Mouse (Mus musculus) embryonic facial prominence, embryonic 11.5 days (tissue): ENCODE results near the gene Igtp. TPM values are rescaled to one million over a fixed set of nuclear protein-coding genes. Genes with fewer than 3 reads are reported as not detected.

ENCODE experiments used
- ATAC-seq: fragments of 200-750 bp; cut with Nextera tagmentation; replicated peaks from 2 replicates; pipeline ENCODE4 v1.8.0; 2017; ENCODE audit warnings: low read depth; ENCODE audit not compliant: insufficient number of reproducible peaks, low FRiP score, low TSS enrichment
- DNase-seq: peaks from one replicate; pipeline ENCODE4 v3.0.0-alpha.2; 2015; ENCODE audit warnings: low spot score
- H3K27ac ChIP-seq: fragments of 300-500 bp; sonication (generic); replicated peaks from 2 replicates; pipeline ENCODE4 v1.5.1; 2014; ENCODE audit warnings: mild to moderate bottlenecking, low read depth, low read length, control low read depth
- H3K27me3 ChIP-seq: fragments of 300-500 bp; sonication (generic); 2 replicates; pipeline ENCODE4 v1.6.1; 2014; ENCODE audit warnings: mild to moderate bottlenecking, low read length, moderate library complexity, mixed read lengths; ENCODE audit not compliant: control insufficient read depth, insufficient read depth
- H3K36me3 ChIP-seq: fragments of 300-500 bp; sonication (generic); replicated peaks from 2 replicates; pipeline ENCODE4 v1.6.1; 2014; ENCODE audit warnings: low read depth, mild to moderate bottlenecking, low read length, moderate library complexity, mixed read lengths; ENCODE audit not compliant: control insufficient read depth, insufficient read depth
- H3K4me1 ChIP-seq: fragments of 300-500 bp; sonication (generic); 2 replicates; pipeline ENCODE4 v1.6.1; 2014; ENCODE audit warnings: low read length, mixed read lengths; ENCODE audit not compliant: control insufficient read depth, insufficient read depth
- H3K4me2 ChIP-seq: fragments of 300-500 bp; sonication (generic); 2 replicates; pipeline ENCODE4 v1.6.1; 2014; ENCODE audit warnings: low read depth, mild to moderate bottlenecking, control low read depth, low read length, moderate library complexity
- H3K4me3 ChIP-seq: fragments of 300-500 bp; sonication (generic); 2 replicates; pipeline ENCODE4 v1.5.1; 2014; ENCODE audit warnings: low read depth, low read length, control low read depth
- H3K9ac ChIP-seq: fragments of 300-500 bp; sonication (generic); replicated peaks from 2 replicates; pipeline ENCODE4 v1.6.1; 2014; ENCODE audit warnings: mild to moderate bottlenecking, control low read depth, low read length
- H3K9me3 ChIP-seq: fragments of 300-500 bp; sonication (generic); replicated peaks from 2 replicates; pipeline ENCODE4 v1.6.1; 2016; ENCODE audit warnings: mild to moderate bottlenecking, low read length, inconsistent platforms, mixed read lengths; ENCODE audit not compliant: control insufficient read depth
- WGBS: fragments of 180-500 bp; shearing (Covaris S2); extraction: QIAGEN DNeasy Blood & Tissue Kit; methylation state at CpG from one replicate; pipeline ENCODE4 v1.1.7; 2014; 5-methylcytosine and 5-hydroxymethylcytosine counted together
- polyA plus RNA-seq: library from polyadenylated mRNA; unstranded; fragments of >200 nt; fragmentation: Nextera tagmentation; extraction: Ambion mirVana; gene quantifications from 2 replicates; pipeline ENCODE4 v1.2.1, GENCODE M21; 2014

Gene Igtp
- polyA plus RNA-seq, 1 experiment from 2014 or later = 2.5 TPM

DNA sequence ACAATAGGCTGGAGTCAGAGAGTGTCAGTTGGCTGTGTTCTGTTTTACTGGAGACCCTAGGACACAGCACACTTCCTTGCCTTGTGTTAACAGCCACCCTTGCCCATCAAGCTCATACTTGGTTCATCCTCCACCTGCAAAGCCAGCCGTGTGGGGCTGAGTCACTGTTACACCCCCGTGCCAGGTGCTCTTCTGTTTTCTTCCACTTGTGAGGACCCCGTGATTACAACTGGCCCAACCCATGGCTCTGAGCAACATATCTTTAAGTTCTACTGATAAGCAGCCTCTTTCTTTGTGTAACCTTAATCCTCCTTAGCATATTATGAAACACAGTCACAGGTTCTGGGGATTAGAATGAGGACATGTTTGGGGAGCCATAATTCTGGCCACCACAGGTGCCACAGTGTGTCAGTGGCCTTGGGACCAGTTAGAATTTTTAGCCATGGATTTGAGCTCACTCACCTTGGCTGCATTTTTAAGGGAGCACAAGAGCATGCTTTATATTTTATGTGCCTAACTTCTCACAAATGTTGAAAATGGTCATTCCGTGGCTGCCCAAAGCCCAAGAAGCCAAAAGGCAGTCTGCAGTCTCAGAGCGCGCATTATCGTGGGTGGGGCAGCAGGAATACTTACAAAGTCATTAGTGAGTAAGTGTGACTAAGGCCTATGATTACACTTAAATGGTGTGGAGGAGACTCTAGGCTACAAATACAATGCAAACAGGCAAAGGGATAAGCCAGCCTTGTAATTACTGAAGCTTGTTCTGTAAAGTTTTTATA, 50.0 kb downstream of the Igtp start:
- Histone ChIP-seq H3K9ac (no peak overlapping the region), H3K27me3 (no peaks in the 10 kb centered on the region), H3K4me2 (no peak overlapping the region), H3K36me3 (no peaks in the 10 kb centered on the region), H3K4me1 (no peaks in the 10 kb centered on the region), H3K9me3 (no peaks in the 10 kb centered on the region), H3K27ac (no peak overlapping the region), H3K4me3 (no peak overlapping the region)
- DNase-seq = no peak
- 83% methylated on average over 7 of the region's 7 CpGs for WGBS
- ATAC-seq = no peak

DNA sequence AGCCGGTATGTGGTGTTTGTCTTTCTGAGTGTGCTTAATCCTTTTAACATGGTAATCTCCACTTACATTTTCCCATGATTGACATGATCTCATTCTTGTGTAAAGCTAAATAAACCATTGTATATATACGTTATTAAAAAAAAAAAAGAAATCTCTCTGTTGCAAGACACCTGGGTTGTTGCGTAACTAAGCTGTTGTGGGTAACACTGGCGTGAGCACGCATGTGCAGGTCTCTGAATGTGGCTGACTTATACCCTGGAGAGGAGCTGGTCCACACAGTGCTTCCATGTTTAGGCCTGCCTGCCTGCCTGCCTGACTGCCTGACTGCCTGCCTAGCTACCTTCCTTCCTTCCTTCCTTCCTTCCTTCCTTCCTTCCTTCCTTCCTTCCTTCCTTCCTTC, 51.2 kb downstream of the Igtp start:
- Histone ChIP-seq H3K4me1 (no peaks in the 10 kb centered on the region), H3K27ac (no peak overlapping the region), H3K27me3 (no peaks in the 10 kb centered on the region), H3K4me2 (no peak overlapping the region), H3K4me3 (no peak overlapping the region), H3K36me3 (no peaks in the 10 kb centered on the region), H3K9me3 (no peaks in the 10 kb centered on the region), H3K9ac (no peak overlapping the region)
- DNase-seq (no peak), ATAC-seq (no peak)
- WGBS = 83% methylated on average over 5 of the region's 5 CpGs

DNA sequence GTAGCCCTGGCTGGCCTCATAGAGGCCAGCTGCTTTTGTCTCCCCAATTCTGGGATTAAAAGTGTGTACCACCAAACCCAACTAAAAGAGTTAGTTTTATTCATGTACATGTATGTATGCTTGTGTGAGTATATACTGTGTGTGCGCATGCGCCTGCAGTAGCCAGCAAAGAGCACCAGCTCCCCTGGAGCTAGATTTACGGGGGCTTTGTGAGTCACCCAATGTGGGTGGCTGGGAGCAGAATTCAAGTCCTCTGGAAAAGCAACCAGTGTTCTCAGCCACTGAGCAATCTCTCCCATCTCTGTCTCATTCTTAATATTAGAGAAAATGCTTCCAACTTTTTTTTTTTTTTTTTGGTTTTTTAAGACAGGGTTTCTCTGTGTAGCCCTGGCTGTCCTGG, 55.1 kb downstream of the Igtp start:
- DNase-seq = no peak
- no peaks in the 10 kb centered on the region for H3K9me3 ChIP-seq
- no peak overlapping the region for H3K4me3 ChIP-seq
- H3K9ac ChIP-seq = no peak overlapping the region
- WGBS = 92% methylated on average over 3 of the region's 3 CpGs
- H3K4me1 ChIP-seq = no peaks in the 10 kb centered on the region
- H3K27ac ChIP-seq = no peak overlapping the region
- no peaks in the 10 kb centered on the region for H3K27me3 ChIP-seq
- no peak overlapping the region for H3K4me2 ChIP-seq
- no peaks in the 10 kb centered on the region for H3K36me3 ChIP-seq
- no peak for ATAC-seq

Other genes with a start within 250 kb of the Igtp start
- 14.7 and 15.2 TPM in 2 replicates for gene Larp1, start 190.5 kb upstream of the Igtp start, polyA plus RNA-seq
- not detected in 2 replicates for gene Gm12248, start 106.4 kb upstream of the Igtp start, polyA plus RNA-seq
- 110 and 114 TPM in 2 replicates for gene Cnot8, start 95.4 kb upstream of the Igtp start, polyA plus RNA-seq
- gene Gemin5, start 31.0 kb upstream of the Igtp start, polyA plus RNA-seq = 27.3 and 27.6 TPM in 2 replicates
- 132 and 146 TPM in 2 replicates for gene Mrpl22, start 27.9 kb upstream of the Igtp start, polyA plus RNA-seq
- 0.52 and 1.5 TPM in 2 replicates for gene Irgm2, start 62 bp downstream of the Igtp start, polyA plus RNA-seq
- 0.20 TPM in 1 of 2 replicates, not detected in the other for gene 4930438A08Rik, start 75.2 kb downstream of the Igtp start, polyA plus RNA-seq
- gene Zfp692, start 107.5 kb downstream of the Igtp start, polyA plus RNA-seq = 10.9 TPM in 2 replicates
- gene Zfp672, start 130.8 kb downstream of the Igtp start, polyA plus RNA-seq = 24.4 and 26.0 TPM in 2 replicates
- gene Sh3bp5l, start 131.2 kb downstream of the Igtp start, polyA plus RNA-seq = 21.0 and 22.5 TPM in 2 replicates
- gene Lypd8, start 179.5 kb downstream of the Igtp start, polyA plus RNA-seq = not detected in 2 replicates
- gene 1810065E05Rik, start 221.6 kb downstream of the Igtp start, polyA plus RNA-seq = not detected in 2 replicates
- not detected in 2 replicates for gene Gm12253, start 233.0 kb downstream of the Igtp start, polyA plus RNA-seq